Mouse (Mus musculus) myocyte (in vitro differentiated cells): ENCODE data around the gene Rgs16.

Experiments
- E2F4 ChIP-seq: IDR thresholded peaks from one replicate; pipeline ENCODE4 v1.6.1; 2011; ENCODE audit warnings: mild to moderate bottlenecking, control low read depth, moderate library complexity; ENCODE audit not compliant: insufficient read depth
- POLR2A ChIP-seq: IDR thresholded peaks from one replicate; pipeline ENCODE4 v1.6.1; 2011; ENCODE audit warnings: low read depth, mild to moderate bottlenecking, control low read depth, moderate library complexity; ENCODE audit not compliant: insufficient read length
- POLR2AphosphoS2 ChIP-seq: IDR thresholded peaks from one replicate; pipeline ENCODE4 v1.6.1; 2011; ENCODE audit warnings: low read depth, control low read depth; ENCODE audit not compliant: insufficient read length
- SRF ChIP-seq: IDR thresholded peaks from one replicate; pipeline ENCODE4 v1.6.1; 2011; ENCODE audit warnings: low read depth; ENCODE audit not compliant: control insufficient read depth, insufficient read length
- TCF3 ChIP-seq: IDR thresholded peaks from one replicate; pipeline ENCODE4 v1.6.1; 2011; ENCODE audit warnings: low read depth, control low read depth; ENCODE audit not compliant: insufficient read length

GRCm38 (mm10) chr1:153753725-153754464 lies 13.7 kb downstream of the Rgs16 start:
- TF ChIP-seq POLR2A (no peak), E2F4 (no peak), POLR2AphosphoS2 (no peak), TCF3 (no peak), SRF (no peak)
